33 mouse cellular contexts compared by ENCODE assay signal in genomic region chr4:21686416-21686815, GRCm38 (mm10). TPM values are rescaled to one million over a fixed set of nuclear protein-coding genes. Genes with fewer than 3 reads are reported as not detected.
A peak's percentile ranks its signal among the peaks of the same experiment; 100 is the strongest.
DNase-seq lines count a peak whose midpoint lies in the region; ATAC-seq lines count a peak whose summit lies in the region.
"Had no signal": no experiment of that assay in that cellular context is flagged by ENCODE, and none has a peak within 500 bp of the region (broad histone marks: within the 10 kb centered on the region; RNA-seq: fewer than 3 reads in every experiment).

No protein-coding gene starts in this region.

- H3K36me3 ChIP-seq in hindbrain, embryonic 10.5 days: no peaks in the 10 kb centered on the region
- H3K36me3 ChIP-seq in hindbrain, embryonic 13.5 days: no peaks in the 10 kb centered on the region
- no peaks in the 10 kb centered on the region for H3K36me3 ChIP-seq in midbrain, embryonic 11.5 days (ENCODE audit: control insufficient read depth, insufficient read depth, low read length)
- H3K36me3 ChIP-seq in midbrain, embryonic 13.5 days: no peaks in the 10 kb centered on the region
- H3K36me3 ChIP-seq in embryonic facial prominence, embryonic 10.5 days (replicated peaks): no peaks in the 10 kb centered on the region
- no peaks in the 10 kb centered on the region for H3K36me3 ChIP-seq in neural tube, embryonic 13.5 days
- H3K36me3 ChIP-seq: embryonic facial prominence, embryonic 15.5 days; heart, embryonic 10.5 days; heart, embryonic 15.5 days; hindbrain, embryonic 15.5 days; intestine, embryonic 15.5 days; liver, embryonic 12.5 days; stomach, embryonic 15.5 days had no signal

- DNase-seq in hindbrain, embryonic 10.5 days (ENCODE audit: low spot score): peak; percentile 25
- DNase-seq in midbrain, embryonic 11.5 days (ENCODE audit: low spot score, missing footprints): peak; percentile 93
- DNase-seq in embryonic facial prominence, embryonic 10.5 days (ENCODE audit: low spot score): peak; percentile 17
- DNase-seq: adrenal gland, postnatal 25 days; gastrocnemius, postnatal 25 days; heart, adult 11 months; kidney, adult 2 months; kidney, postnatal 36 days; liver, postnatal 0 days; lung, postnatal 4 days; right cerebral cortex, postnatal 14 days had no signal

- no peaks in the 10 kb centered on the region for H3K9me3 ChIP-seq in hindbrain, embryonic 10.5 days
- no peaks in the 10 kb centered on the region for H3K9me3 ChIP-seq in hindbrain, embryonic 13.5 days
- H3K9me3 ChIP-seq in midbrain, embryonic 11.5 days (ENCODE audit: control insufficient read depth, low read length): no peaks in the 10 kb centered on the region
- H3K9me3 ChIP-seq in midbrain, embryonic 13.5 days: no peaks in the 10 kb centered on the region
- no peaks in the 10 kb centered on the region for H3K9me3 ChIP-seq in embryonic facial prominence, embryonic 10.5 days
- H3K9me3 ChIP-seq in neural tube, embryonic 13.5 days: no peaks in the 10 kb centered on the region
- H3K9me3 ChIP-seq: embryonic facial prominence, embryonic 15.5 days; forebrain, embryonic 13.5 days; heart, embryonic 10.5 days; heart, embryonic 15.5 days; hindbrain, embryonic 15.5 days; intestine, embryonic 15.5 days; liver, embryonic 12.5 days; stomach, embryonic 15.5 days had no signal

- no peak overlapping the region for H3K4me2 ChIP-seq in hindbrain, embryonic 13.5 days
- H3K4me2 ChIP-seq in midbrain, embryonic 11.5 days: no peak overlapping the region
- no peak overlapping the region for H3K4me2 ChIP-seq in midbrain, embryonic 13.5 days (replicated peaks)
- 0 out of 2 replicates have a peak overlapping the region, but pooled peaks have one; percentile 9 for H3K4me2 ChIP-seq in neural tube, embryonic 13.5 days
- H3K4me2 ChIP-seq: embryonic facial prominence, embryonic 15.5 days; heart, embryonic 15.5 days; intestine, embryonic 15.5 days; liver, embryonic 12.5 days; stomach, embryonic 15.5 days had no signal

- H3K4me1 ChIP-seq in hindbrain, embryonic 10.5 days (replicated peaks): peaks cover 16% of the 10 kb centered on the region
- peaks cover 38% of the 10 kb centered on the region for H3K4me1 ChIP-seq in hindbrain, embryonic 13.5 days (replicated peaks)
- peaks cover 17% of the 10 kb centered on the region for H3K4me1 ChIP-seq in midbrain, embryonic 11.5 days (ENCODE audit: control insufficient read depth, insufficient read depth, low read length)
- peaks cover 36% of the 10 kb centered on the region for H3K4me1 ChIP-seq in midbrain, embryonic 13.5 days (replicated peaks)
- peaks cover 13% of the 10 kb centered on the region for H3K4me1 ChIP-seq in embryonic facial prominence, embryonic 10.5 days
- H3K4me1 ChIP-seq in neural tube, embryonic 13.5 days (replicated peaks): peaks cover 38% of the 10 kb centered on the region

- peaks cover 99% of the 10 kb centered on the region for H3K27me3 ChIP-seq in hindbrain, embryonic 10.5 days (ENCODE audit: insufficient read depth, poor library complexity, severe bottlenecking)
- H3K27me3 ChIP-seq in hindbrain, embryonic 13.5 days: peaks cover 98% of the 10 kb centered on the region
- peaks cover 96% of the 10 kb centered on the region for H3K27me3 ChIP-seq in midbrain, embryonic 11.5 days (ENCODE audit: control insufficient read depth, insufficient read depth, low read length)
- peaks cover 93% of the 10 kb centered on the region for H3K27me3 ChIP-seq in midbrain, embryonic 13.5 days
- peaks cover 100% of the 10 kb centered on the region for H3K27me3 ChIP-seq in embryonic facial prominence, embryonic 10.5 days (replicated peaks; ENCODE audit: low read depth, poor library complexity, severe bottlenecking)
- H3K27me3 ChIP-seq in neural tube, embryonic 13.5 days: peaks cover 97% of the 10 kb centered on the region

- no peak overlapping the region for H3K27ac ChIP-seq in hindbrain, embryonic 10.5 days
- H3K27ac ChIP-seq in hindbrain, embryonic 13.5 days: no peak overlapping the region
- no peak overlapping the region for H3K27ac ChIP-seq in midbrain, embryonic 11.5 days (ENCODE audit: low read depth, low read length)
- H3K27ac ChIP-seq in midbrain, embryonic 13.5 days: no peak overlapping the region
- no peak overlapping the region for H3K27ac ChIP-seq in embryonic facial prominence, embryonic 10.5 days (replicated peaks)
- H3K27ac ChIP-seq in neural tube, embryonic 13.5 days (replicated peaks): no peak overlapping the region
- H3K27ac ChIP-seq: embryonic facial prominence, embryonic 15.5 days; forebrain, embryonic 13.5 days; heart, embryonic 10.5 days; heart, embryonic 15.5 days; hindbrain, embryonic 15.5 days; intestine, embryonic 15.5 days; layer of hippocampus, adult 2 months; left cerebral cortex, adult 2 months; liver, embryonic 12.5 days; stomach, embryonic 15.5 days had no signal

- no peak overlapping the region for H3K9ac ChIP-seq in hindbrain, embryonic 13.5 days
- H3K9ac ChIP-seq in midbrain, embryonic 11.5 days (ENCODE audit: low read length): no peak overlapping the region
- H3K9ac ChIP-seq in midbrain, embryonic 13.5 days (replicated peaks): no peak overlapping the region
- no peak overlapping the region for H3K9ac ChIP-seq in neural tube, embryonic 13.5 days
- H3K9ac ChIP-seq: embryonic facial prominence, embryonic 15.5 days; forebrain, embryonic 13.5 days; heart, embryonic 15.5 days; hindbrain, embryonic 15.5 days; intestine, embryonic 15.5 days; liver, embryonic 12.5 days; liver, postnatal 0 days; stomach, embryonic 15.5 days had no signal

- WGBS in hindbrain, embryonic 10.5 days: under 1% methylated on average over 11 of the region's 11 CpGs
- 1% methylated on average over 11 of the region's 11 CpGs for WGBS in hindbrain, embryonic 13.5 days
- WGBS in midbrain, embryonic 11.5 days: under 1% methylated on average over 11 of the region's 11 CpGs
- WGBS in midbrain, embryonic 13.5 days: 2% methylated on average over 11 of the region's 11 CpGs
- WGBS in embryonic facial prominence, embryonic 10.5 days: 2% methylated on average over 11 of the region's 11 CpGs
- WGBS in neural tube, embryonic 13.5 days: 1% methylated on average over 11 of the region's 11 CpGs

- no peak overlapping the region for H3K4me3 ChIP-seq in hindbrain, embryonic 10.5 days
- H3K4me3 ChIP-seq in hindbrain, embryonic 13.5 days: no peak overlapping the region
- no peak overlapping the region for H3K4me3 ChIP-seq in midbrain, embryonic 11.5 days (ENCODE audit: low read depth, low read length)
- no peak overlapping the region for H3K4me3 ChIP-seq in midbrain, embryonic 13.5 days (replicated peaks)
- no peak overlapping the region for H3K4me3 ChIP-seq in embryonic facial prominence, embryonic 10.5 days
- no peak overlapping the region for H3K4me3 ChIP-seq in neural tube, embryonic 13.5 days
- H3K4me3 ChIP-seq: embryonic facial prominence, embryonic 15.5 days; heart, embryonic 10.5 days; heart, embryonic 15.5 days; intestine, embryonic 15.5 days; layer of hippocampus, adult 2 months; left cerebral cortex, adult 2 months; liver, embryonic 12.5 days; megakaryocyte, embryonic 14.5 days; stomach, embryonic 15.5 days had no signal

- no peak for ATAC-seq in hindbrain, embryonic 13.5 days (ENCODE audit: low FRiP score)
- ATAC-seq in midbrain, embryonic 11.5 days (ENCODE audit: low FRiP score): no peak
- ATAC-seq in midbrain, embryonic 13.5 days: no peak
- no peak for ATAC-seq in neural tube, embryonic 13.5 days (ENCODE audit: low read depth)
- ATAC-seq in cerebellum, adult (ENCODE audit: insufficient number of reproducible peaks, low FRiP score, low TSS enrichment): no peak
- ATAC-seq: CD4-positive, CD25-positive, alpha-beta regulatory T cell, adult 4 months; forebrain, embryonic 13.5 days; intestine, embryonic 15.5 days; liver, embryonic 12.5 days; liver, postnatal 0 days had no signal

RNA-seq across cellular contexts. Expression of gene Prdm13, which starts 0.7 kb away (rescaled TPM):
- polyA plus RNA-seq in hindbrain, embryonic 10.5 days (2016; fragmentation: Nextera tagmentation; extraction: Ambion mirVana): 1.3 and 5.6 TPM in 2 replicates
- polyA plus RNA-seq in hindbrain, embryonic 13.5 days (2015; fragmentation: Nextera tagmentation; extraction: Ambion mirVana): 1.00 and 1.7 TPM in 2 replicates
- polyA plus RNA-seq in midbrain, embryonic 11.5 days (2014; fragmentation: Nextera tagmentation; extraction: Ambion mirVana): 0.15 and 0.25 TPM in 2 replicates
- 0.28 and 0.45 TPM in 2 replicates for polyA plus RNA-seq in midbrain, embryonic 13.5 days (2015; fragmentation: Nextera tagmentation; extraction: Ambion mirVana)
- 0.52 TPM in 1 of 2 replicates, not detected in the other for polyA plus RNA-seq in embryonic facial prominence, embryonic 10.5 days (2016; fragmentation: Nextera tagmentation; extraction: Ambion mirVana)
- polyA plus RNA-seq in neural tube, embryonic 13.5 days (2015; fragmentation: Nextera tagmentation; extraction: Ambion mirVana): 1.4 and 2.0 TPM in 2 replicates
- polyA plus RNA-seq: cerebellum, adult 2 months; cortical plate, adult 2 months; embryonic facial prominence, embryonic 15.5 days; heart, embryonic 10.5 days; heart, embryonic 15.5 days; intestine, embryonic 15.5 days; kidney, adult 2 months; kidney, embryonic 16.5 days; limb, embryonic 14.5 days; liver, embryonic 12.5 days; liver, postnatal 0 days; lung, embryonic 16.5 days; stomach, embryonic 15.5 days; urinary bladder, adult 2 months had no signal

RNA-seq across cellular contexts. Expression of gene Ccnc, which starts 41.1 kb away (rescaled TPM):
- 59.9 and 65.1 TPM in 2 replicates for polyA plus RNA-seq in hindbrain, embryonic 10.5 days (2016; fragmentation: Nextera tagmentation; extraction: Ambion mirVana)
- 71.0 and 71.8 TPM in 2 replicates for polyA plus RNA-seq in hindbrain, embryonic 13.5 days (2015; fragmentation: Nextera tagmentation; extraction: Ambion mirVana)
- 89.6 and 102 TPM in 2 replicates for polyA plus RNA-seq in midbrain, embryonic 11.5 days (2014; fragmentation: Nextera tagmentation; extraction: Ambion mirVana)
- 65.7 and 75.0 TPM in 2 replicates for polyA plus RNA-seq in midbrain, embryonic 13.5 days (2015; fragmentation: Nextera tagmentation; extraction: Ambion mirVana)
- polyA plus RNA-seq in embryonic facial prominence, embryonic 10.5 days (2016; fragmentation: Nextera tagmentation; extraction: Ambion mirVana): 46.6 TPM in 2 replicates
- 69.8 and 72.8 TPM in 2 replicates for polyA plus RNA-seq in neural tube, embryonic 13.5 days (2015; fragmentation: Nextera tagmentation; extraction: Ambion mirVana)

Comparison
In these comparisons a context has a peak if more than half of its experiments do, and no peak if none do; other contexts are left out.
1. DNase-seq: peak in every context shown above with its lines; median percentile 93 in midbrain, embryonic 11.5 days; 25 in hindbrain, embryonic 10.5 days; 17 in embryonic facial prominence, embryonic 10.5 days.